11 mouse cellular contexts compared by ENCODE assay signal in genomic region chr2:26359983-26360382, GRCm38 (mm10). TPM values are rescaled to one million over a fixed set of nuclear protein-coding genes. Genes with fewer than 3 reads are reported as not detected.
DNase-seq lines count a peak whose midpoint lies in the region; ATAC-seq lines count a peak whose summit lies in the region.
"Had no signal": no experiment of that assay in that cellular context is flagged by ENCODE, and none has a peak within 500 bp of the region (broad histone marks: within the 10 kb centered on the region; RNA-seq: fewer than 3 reads in every experiment).

No protein-coding gene starts in this region.

- WGBS in limb, embryonic 13.5 days = 88% methylated on average over 6 of the region's 6 CpGs

- no peaks in the 10 kb centered on the region for H3K4me1 ChIP-seq in limb, embryonic 13.5 days

- H3K27ac ChIP-seq in limb, embryonic 13.5 days = no peak overlapping the region
- H3K27ac ChIP-seq: embryonic facial prominence, embryonic 15.5 days; intestine, embryonic 15.5 days had no signal

- H3K4me3 ChIP-seq in limb, embryonic 13.5 days = no peak overlapping the region
- H3K4me3 ChIP-seq: embryonic facial prominence, embryonic 15.5 days; intestine, embryonic 15.5 days had no signal

- peak; percentile 27 for DNase-seq in kidney, postnatal 10 days
- DNase-seq in kidney, adult 8-10 months = no peak
- no peak for DNase-seq in B cell, adult 2 months
- DNase-seq in right cerebral cortex, postnatal 4 days = no peak
- DNase-seq in neural tube, embryonic 10.5 days (ENCODE audit: extremely low spot score, low spot score) = no peak

- ATAC-seq in common myeloid progenitor, adult 5-6 weeks (replicated peaks; ENCODE audit: low read depth, poor library complexity, severe bottlenecking) = peak; percentile 73
- 0 out of 2 replicates have a peak, but pooled peaks have one; percentile 2 for ATAC-seq in limb, embryonic 13.5 days (ENCODE audit: low FRiP score, low read depth)
- peak; percentile 77 for ATAC-seq in megakaryocyte progenitor cell, adult 5-6 weeks (replicated peaks; ENCODE audit: poor library complexity)

- H3K36me3 ChIP-seq in limb, embryonic 13.5 days = peaks cover 26% of the 10 kb centered on the region

- no peak overlapping the region for H3K4me2 ChIP-seq in limb, embryonic 13.5 days (replicated peaks)
- H3K4me2 ChIP-seq: embryonic facial prominence, embryonic 15.5 days; intestine, embryonic 15.5 days had no signal

- H3K9ac ChIP-seq in limb, embryonic 13.5 days = no peak overlapping the region
- H3K9ac ChIP-seq: embryonic facial prominence, embryonic 15.5 days; intestine, embryonic 15.5 days had no signal

- H3K27me3 ChIP-seq in limb, embryonic 13.5 days = no peaks in the 10 kb centered on the region
- H3K27me3 ChIP-seq: embryonic facial prominence, embryonic 15.5 days; intestine, embryonic 15.5 days had no signal

- H3K9me3 ChIP-seq in limb, embryonic 13.5 days = no peaks in the 10 kb centered on the region
- H3K9me3 ChIP-seq: embryonic facial prominence, embryonic 15.5 days; G1E; intestine, embryonic 15.5 days had no signal

RNA-seq across cellular contexts. Expression of gene Card9, which starts 0.7 kb away (rescaled TPM):
- total RNA-seq in common myeloid progenitor, adult 5-6 weeks (2017) = 41.9 and 46.4 TPM in 2 replicates
- 0.67 and 1.5 TPM in 2 replicates for polyA plus RNA-seq in limb, embryonic 13.5 days (2015; fragmentation: Nextera tagmentation; extraction: Ambion mirVana)
- 27.3 and 33.3 TPM in 2 replicates for total RNA-seq in megakaryocyte progenitor cell, adult 5-6 weeks (2015)
- 99.2 and 121 TPM in 2 replicates for total RNA-seq in megakaryocyte progenitor cell, adult 5-6 weeks (2017)

RNA-seq across cellular contexts. Expression of gene Dnlz, which starts 8.1 kb away (rescaled TPM):
- total RNA-seq in common myeloid progenitor, adult 5-6 weeks (2017) = 7.1 and 9.1 TPM in 2 replicates
- 28.8 and 29.0 TPM in 2 replicates for polyA plus RNA-seq in limb, embryonic 13.5 days (2015; fragmentation: Nextera tagmentation; extraction: Ambion mirVana)
- 6.4 and 6.8 TPM in 2 replicates for total RNA-seq in megakaryocyte progenitor cell, adult 5-6 weeks (2015)
- total RNA-seq in megakaryocyte progenitor cell, adult 5-6 weeks (2017) = 5.8 and 6.9 TPM in 2 replicates

RNA-seq across cellular contexts. Expression of gene Snapc4, which starts 20.5 kb away (rescaled TPM):
- 45.1 TPM in 2 replicates for total RNA-seq in common myeloid progenitor, adult 5-6 weeks (2017)
- polyA plus RNA-seq in limb, embryonic 13.5 days (2015; fragmentation: Nextera tagmentation; extraction: Ambion mirVana) = 29.3 and 36.1 TPM in 2 replicates
- 15.6 and 23.2 TPM in 2 replicates for total RNA-seq in megakaryocyte progenitor cell, adult 5-6 weeks (2015)
- 35.6 and 41.8 TPM in 2 replicates for total RNA-seq in megakaryocyte progenitor cell, adult 5-6 weeks (2017)

RNA-seq across cellular contexts. Expression of gene Entr1, which starts 29.1 kb away (rescaled TPM):
- total RNA-seq in common myeloid progenitor, adult 5-6 weeks (2017) = 32.6 and 33.2 TPM in 2 replicates
- 141 and 146 TPM in 2 replicates for polyA plus RNA-seq in limb, embryonic 13.5 days (2015; fragmentation: Nextera tagmentation; extraction: Ambion mirVana)
- 44.4 and 53.5 TPM in 2 replicates for total RNA-seq in megakaryocyte progenitor cell, adult 5-6 weeks (2015)
- 33.6 and 37.9 TPM in 2 replicates for total RNA-seq in megakaryocyte progenitor cell, adult 5-6 weeks (2017)

RNA-seq across cellular contexts. Expression of gene Pmpca, which starts 29.2 kb away (rescaled TPM):
- 66.4 and 72.9 TPM in 2 replicates for total RNA-seq in common myeloid progenitor, adult 5-6 weeks (2017)
- 97.3 and 101 TPM in 2 replicates for polyA plus RNA-seq in limb, embryonic 13.5 days (2015; fragmentation: Nextera tagmentation; extraction: Ambion mirVana)
- 36.7 and 50.1 TPM in 2 replicates for total RNA-seq in megakaryocyte progenitor cell, adult 5-6 weeks (2015)
- 52.8 and 62.4 TPM in 2 replicates for total RNA-seq in megakaryocyte progenitor cell, adult 5-6 weeks (2017)

Comparison
In these comparisons a context has a peak if more than half of its experiments do, and no peak if none do; other contexts are left out.
1. ATAC-seq: peak in every context shown above with its lines; median percentile 77 in megakaryocyte progenitor cell, adult 5-6 weeks; 73 in common myeloid progenitor, adult 5-6 weeks; 2 in limb, embryonic 13.5 days.